Mouse (Mus musculus) frontal cortex, postnatal 36 days (tissue): Measurements from ENCODE around the gene Exph5.

Experiments used
- DNase-seq, 2 experiments: peaks; one replicate each; pipeline ENCODE4 v3.0.0; 2022; ENCODE audit warnings: low spot score in 2 of 2

The Exph5 gene

DNA sequence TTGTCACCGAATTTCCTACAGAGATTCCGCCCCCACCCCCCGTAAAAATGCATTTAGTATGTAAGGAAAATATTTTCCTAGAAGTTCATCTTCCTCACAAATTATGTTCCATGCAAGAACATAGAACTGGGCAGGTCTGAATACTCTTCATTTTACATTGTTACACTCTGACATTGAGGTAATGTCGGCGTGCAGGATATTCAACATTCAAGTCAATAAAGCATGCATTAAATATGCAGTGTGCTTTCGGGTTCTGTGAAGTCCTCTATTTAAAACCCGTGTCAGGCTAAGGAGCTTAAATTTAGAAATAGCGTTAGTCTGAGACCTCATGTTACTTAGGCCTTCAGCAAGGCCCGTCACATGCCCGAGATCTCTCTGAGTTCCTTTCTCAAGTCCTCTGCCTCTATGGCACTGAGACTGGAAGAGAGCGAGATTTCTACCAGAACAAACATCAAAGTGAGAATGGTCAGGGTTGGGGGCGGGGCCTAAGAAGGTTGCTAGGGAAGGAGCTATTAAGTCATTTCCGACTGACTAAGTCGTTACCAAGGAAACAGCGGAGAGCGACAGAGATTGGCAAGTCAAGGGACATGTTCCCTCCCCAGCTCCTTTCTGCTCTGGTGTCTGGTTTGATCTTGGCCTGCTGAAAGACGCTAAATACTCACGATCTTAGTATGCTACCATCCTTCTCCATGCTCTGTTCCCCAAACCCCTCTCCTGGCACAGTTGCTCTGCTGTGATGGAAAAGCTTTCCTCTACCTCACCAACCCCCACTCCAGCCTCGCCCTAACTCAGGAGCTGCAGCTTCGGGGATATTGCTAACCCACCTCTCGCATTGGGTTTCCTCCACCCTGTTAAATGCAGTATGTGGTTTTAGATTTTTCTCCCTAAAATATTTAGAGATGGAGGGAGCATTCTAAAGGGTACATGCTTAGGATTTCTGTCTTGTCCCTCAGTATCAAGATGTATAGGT is 103.6 kb downstream of the Exph5 start:
- peak; percentile 50 to 69 for DNase-seq

- no peak for DNase-seq
Observed at GRCm38 (mm10) chr9:53408548-53408947, 107.1 kb downstream of the Exph5 start.

- no peak for DNase-seq
Observed at GRCm38 (mm10) chr9:53408953-53409361, 107.5 kb downstream of the Exph5 start.

DNA sequence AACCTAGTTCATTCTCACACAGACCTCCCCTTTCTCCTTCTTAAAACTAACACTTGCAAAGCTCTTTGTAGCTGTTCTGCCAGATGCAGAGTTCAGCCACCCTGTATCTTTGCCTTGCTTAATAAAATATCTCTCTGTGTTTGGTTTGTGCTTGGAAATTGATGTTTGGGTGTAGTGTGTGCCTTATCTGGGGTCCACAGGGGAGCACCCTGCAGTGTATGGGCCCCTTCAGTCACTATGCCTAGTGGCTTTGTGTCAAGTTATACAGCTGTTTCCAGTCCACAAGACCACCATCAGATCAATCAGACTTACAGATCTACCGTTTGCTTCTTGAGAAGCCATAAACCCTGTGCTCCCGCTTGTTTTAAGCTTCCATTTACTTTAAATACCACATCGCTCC is 108.0 kb downstream of the Exph5 start:
- DNase-seq, result no peak

- no peak for DNase-seq
Observed at GRCm38 (mm10) chr9:53422133-53422896, 120.8 kb downstream of the Exph5 start.

DNA sequence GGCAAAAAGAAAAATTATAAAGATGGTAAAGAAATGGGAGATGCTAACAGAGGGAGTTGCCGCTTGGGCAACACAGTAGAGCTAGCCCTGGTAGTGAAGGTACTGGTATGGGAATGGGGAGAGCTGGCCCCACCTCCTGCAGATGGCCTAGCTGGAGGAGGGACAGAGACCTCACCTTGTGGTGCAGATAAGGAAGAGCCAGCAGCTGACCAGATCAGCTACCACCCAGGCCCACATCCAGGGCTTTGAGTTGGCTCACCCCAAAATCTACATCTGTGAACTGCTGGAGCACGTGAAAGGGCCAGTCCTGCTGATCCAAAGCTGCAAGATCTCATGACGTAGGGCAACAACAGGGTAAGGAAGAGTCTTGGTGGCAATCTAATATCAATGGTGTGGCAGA is 125.3 kb downstream of the Exph5 start:
- no peak for DNase-seq
